Mouse (Mus musculus): ENCODE results near the gene A130010J15Rik. TPM values are rescaled to one million over a fixed set of nuclear protein-coding genes. Genes with fewer than 3 reads are reported as not detected.

The A130010J15Rik gene
- polyA plus RNA-seq, 1 experiment from 2014 or later = 8.0 TPM

DNA sequence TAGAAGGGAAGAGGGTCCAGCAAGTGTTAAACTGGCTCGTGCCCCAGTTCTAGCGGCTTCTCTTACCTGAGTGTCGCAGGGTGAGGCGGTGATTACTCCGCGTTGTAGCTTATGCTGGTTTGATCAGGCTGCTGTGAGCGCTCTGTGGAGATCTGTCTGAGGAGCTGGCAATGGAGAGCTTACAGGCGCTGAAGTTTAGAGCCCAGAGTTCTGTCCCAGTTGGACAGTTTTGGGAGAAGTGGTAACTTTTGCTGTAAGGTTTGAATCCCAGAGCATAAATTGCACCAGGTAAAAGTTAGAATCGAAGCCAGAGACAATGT, 5.9 kb downstream of the A130010J15Rik start:
- Histone ChIP-seq H3K9me3 (ENCODE audit: control insufficient read depth) (no peaks in the 10 kb centered on the region), H3K4me3 (ENCODE audit: low read depth, low read length) (peak overlapping the region; percentile 71), H3K27ac (ENCODE audit: low read depth, low read length) (peak overlapping the region; percentile 54), H3K4me2 (replicated peaks; ENCODE audit: low read depth) (peak overlapping the region; percentile 68), H3K27me3 (replicated peaks; ENCODE audit: control insufficient read depth, insufficient read depth, low read length) (no peaks in the 10 kb centered on the region), H3K36me3 (ENCODE audit: control insufficient read depth, insufficient read depth) (no peaks in the 10 kb centered on the region; the same call in 1 of the 2 replicates), H3K9ac (ENCODE audit: low read depth, low read length) (peak overlapping the region; percentile 45), H3K4me1 (replicated peaks; ENCODE audit: control insufficient read depth, insufficient read depth, low read length) (peaks cover 10% of the 10 kb centered on the region; the same call in 1 of the 2 replicates)
- peak; percentile 44; the same call in 1 of the 2 replicates for ATAC-seq
- 10% methylated on average over 9 of the region's 9 CpGs for WGBS
- TF ChIP-seq CTCF (IDR thresholded peaks at IDR 0.05; ENCODE audit: low read depth) = no peak

DNA sequence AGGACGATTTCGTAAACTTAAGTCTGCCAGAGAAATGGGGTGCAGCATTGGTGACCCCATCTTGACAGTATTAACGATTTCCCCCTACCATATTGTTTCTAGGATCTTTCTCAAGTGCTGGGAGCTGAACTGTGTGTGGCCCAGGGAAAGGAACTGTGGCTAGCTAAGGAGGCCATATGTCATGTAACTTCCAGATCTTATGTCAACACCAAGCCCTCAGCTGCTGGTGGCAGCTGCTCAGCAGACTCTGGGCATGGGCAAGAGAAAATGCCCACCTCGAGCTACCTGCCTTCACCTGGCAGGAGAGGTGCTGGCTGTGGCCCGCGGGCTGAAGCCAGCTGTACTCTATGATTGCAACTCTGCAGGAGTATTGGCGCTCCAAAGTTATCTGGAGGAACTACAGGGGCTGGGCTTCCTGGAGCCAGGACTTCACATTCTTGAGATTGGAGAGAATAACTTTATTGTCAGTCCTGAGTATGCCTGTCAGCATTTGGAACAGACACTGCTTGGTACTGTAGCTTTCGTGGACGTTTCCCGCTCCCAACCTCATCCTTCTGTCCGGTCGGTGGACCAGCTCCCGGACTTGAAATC, 6.4 kb downstream of the A130010J15Rik start:
- Histone ChIP-seq H3K4me1 (replicated peaks; ENCODE audit: control insufficient read depth, insufficient read depth, low read length) (peaks cover 10% of the 10 kb centered on the region; the same call in 1 of the 2 replicates), H3K27me3 (replicated peaks; ENCODE audit: control insufficient read depth, insufficient read depth, low read length) (no peaks in the 10 kb centered on the region), H3K27ac (ENCODE audit: low read depth, low read length) (peak overlapping the region; percentile 54), H3K4me3 (ENCODE audit: low read depth, low read length) (peak overlapping the region; percentile 71), H3K9me3 (ENCODE audit: control insufficient read depth) (no peaks in the 10 kb centered on the region), H3K36me3 (ENCODE audit: control insufficient read depth, insufficient read depth) (no peaks in the 10 kb centered on the region; the same call in 1 of the 2 replicates), H3K4me2 (replicated peaks; ENCODE audit: low read depth) (peak overlapping the region; percentile 68), H3K9ac (ENCODE audit: low read depth, low read length) (peak overlapping the region; percentile 45)
- TF ChIP-seq CTCF (IDR thresholded peaks at IDR 0.05; ENCODE audit: low read depth) = no peak
- no peak for ATAC-seq
- WGBS = 61% methylated on average over 13 of the region's 13 CpGs

DNA sequence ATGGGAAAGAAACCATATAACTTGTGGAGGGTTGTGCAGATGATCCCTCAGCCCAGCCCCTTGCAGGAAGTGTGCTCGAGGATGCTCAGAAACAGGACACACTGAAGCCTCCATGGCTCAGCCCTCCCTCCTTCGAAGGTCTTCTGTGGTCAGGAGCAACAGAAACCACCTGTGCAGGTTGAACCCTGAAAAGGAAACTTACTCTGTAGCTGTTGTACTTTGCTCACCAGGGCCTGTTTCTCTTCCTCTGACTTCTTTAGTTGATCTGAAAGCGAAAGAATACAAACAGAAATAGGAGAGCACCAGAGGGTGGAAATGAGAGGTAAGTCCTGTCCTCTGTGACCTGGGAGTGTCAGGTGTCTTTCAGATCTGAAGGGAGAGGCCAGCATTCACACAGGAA, 13.3 kb downstream of the A130010J15Rik start:
- H3K4me3 ChIP-seq (ENCODE audit: low read depth, low read length) = no peak overlapping the region
- 36% methylated on average over 3 of the region's 3 CpGs for WGBS
- no peaks in the 10 kb centered on the region for H3K9me3 ChIP-seq (ENCODE audit: control insufficient read depth)
- peak overlapping the region; percentile 74 for H3K27ac ChIP-seq (ENCODE audit: low read depth, low read length)
- peaks cover 5% of the 10 kb centered on the region; the same call in 1 of the 2 replicates for H3K4me1 ChIP-seq (replicated peaks; ENCODE audit: control insufficient read depth, insufficient read depth, low read length)
- H3K27me3 ChIP-seq (replicated peaks; ENCODE audit: control insufficient read depth, insufficient read depth, low read length) = no peaks in the 10 kb centered on the region
- no peak for TF ChIP-seq CTCF (IDR thresholded peaks at IDR 0.05; ENCODE audit: low read depth)
- ATAC-seq = peak; percentile 70
- H3K36me3 ChIP-seq (ENCODE audit: control insufficient read depth, insufficient read depth) = no peaks in the 10 kb centered on the region
- peak overlapping the region; percentile 30 for H3K4me2 ChIP-seq (replicated peaks; ENCODE audit: low read depth)
- no peak overlapping the region for H3K9ac ChIP-seq (ENCODE audit: low read depth, low read length)

DNA sequence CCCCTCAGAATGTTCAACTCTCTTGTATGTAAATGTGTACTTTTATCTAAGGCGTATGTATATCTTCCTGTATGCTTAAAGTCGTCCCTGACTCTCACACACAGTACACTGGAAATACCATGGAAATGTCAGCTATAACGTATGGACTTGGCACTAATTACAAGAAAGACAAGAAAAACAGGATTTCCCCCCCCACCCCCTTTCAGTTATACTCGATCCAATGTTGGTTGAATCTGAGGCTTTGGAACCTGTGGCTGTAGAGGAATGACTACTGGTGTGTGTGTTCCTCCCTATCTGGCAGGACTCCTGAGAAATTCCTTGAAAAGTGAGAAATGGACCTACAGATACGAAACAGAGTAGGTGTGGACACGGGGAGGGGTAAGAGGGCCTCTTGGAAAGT, 20.4 kb downstream of the A130010J15Rik start:
- WGBS = 42% methylated on average over 6 of the region's 6 CpGs
- Histone ChIP-seq H3K4me2 (replicated peaks; ENCODE audit: low read depth) (no peak overlapping the region), H3K27me3 (replicated peaks; ENCODE audit: control insufficient read depth, insufficient read depth, low read length) (no peaks in the 10 kb centered on the region), H3K4me3 (ENCODE audit: low read depth, low read length) (no peak overlapping the region), H3K9me3 (ENCODE audit: control insufficient read depth) (no peaks in the 10 kb centered on the region), H3K27ac (ENCODE audit: low read depth, low read length) (no peak overlapping the region), H3K4me1 (replicated peaks; ENCODE audit: control insufficient read depth, insufficient read depth, low read length) (0 out of 2 replicates have a peak, but pooled peaks cover 17% of the 10 kb centered on the region), H3K9ac (ENCODE audit: low read depth, low read length) (no peak overlapping the region), H3K36me3 (ENCODE audit: control insufficient read depth, insufficient read depth) (no peaks in the 10 kb centered on the region)
- no peak for TF ChIP-seq CTCF (IDR thresholded peaks at IDR 0.05; ENCODE audit: low read depth)
- 0 out of 2 replicates have a peak, but pooled peaks have one; percentile 20 for ATAC-seq

DNA sequence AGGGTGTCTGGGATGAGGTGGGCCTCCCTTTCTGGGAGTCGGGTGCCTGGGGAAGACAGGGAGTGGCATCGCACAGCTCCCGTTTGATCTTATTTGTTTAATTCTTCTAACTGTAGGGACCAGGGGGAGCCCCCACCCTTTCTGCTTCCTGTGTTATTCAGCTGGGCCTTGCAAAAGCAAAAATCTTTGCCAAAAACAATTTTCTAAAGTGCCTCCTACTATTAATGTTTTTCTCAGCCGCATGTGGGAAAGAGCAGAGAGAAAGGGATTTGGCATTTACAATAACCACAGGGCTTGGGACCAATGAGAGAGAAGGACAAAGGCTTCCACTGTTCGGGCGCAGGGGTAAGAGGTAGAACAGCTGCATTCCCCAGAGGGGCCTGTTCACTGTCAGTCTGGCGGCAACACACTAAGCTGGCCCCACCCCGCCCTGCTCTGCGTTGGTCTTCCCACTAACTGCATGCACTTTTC, 21.3 kb downstream of the A130010J15Rik start:
- H3K36me3 ChIP-seq (ENCODE audit: control insufficient read depth, insufficient read depth) = no peaks in the 10 kb centered on the region
- 0 out of 2 replicates have a peak, but pooled peaks cover 17% of the 10 kb centered on the region for H3K4me1 ChIP-seq (replicated peaks; ENCODE audit: control insufficient read depth, insufficient read depth, low read length)
- H3K9ac ChIP-seq (ENCODE audit: low read depth, low read length) = peak overlapping the region; percentile 2; the same call in 1 of the 2 replicates
- no peak overlapping the region for H3K4me3 ChIP-seq (ENCODE audit: low read depth, low read length)
- H3K27ac ChIP-seq (ENCODE audit: low read depth, low read length) = peak overlapping the region; percentile 54
- TF ChIP-seq CTCF (IDR thresholded peaks at IDR 0.05; ENCODE audit: low read depth) = no peak
- no peaks in the 10 kb centered on the region for H3K27me3 ChIP-seq (replicated peaks; ENCODE audit: control insufficient read depth, insufficient read depth, low read length)
- H3K4me2 ChIP-seq (replicated peaks; ENCODE audit: low read depth) = peak overlapping the region; percentile 17; the same call in 1 of the 2 replicates
- ATAC-seq = peak; percentile 74
- WGBS = 11% methylated on average over 9 of the region's 9 CpGs
- H3K9me3 ChIP-seq (ENCODE audit: control insufficient read depth) = no peaks in the 10 kb centered on the region

DNA sequence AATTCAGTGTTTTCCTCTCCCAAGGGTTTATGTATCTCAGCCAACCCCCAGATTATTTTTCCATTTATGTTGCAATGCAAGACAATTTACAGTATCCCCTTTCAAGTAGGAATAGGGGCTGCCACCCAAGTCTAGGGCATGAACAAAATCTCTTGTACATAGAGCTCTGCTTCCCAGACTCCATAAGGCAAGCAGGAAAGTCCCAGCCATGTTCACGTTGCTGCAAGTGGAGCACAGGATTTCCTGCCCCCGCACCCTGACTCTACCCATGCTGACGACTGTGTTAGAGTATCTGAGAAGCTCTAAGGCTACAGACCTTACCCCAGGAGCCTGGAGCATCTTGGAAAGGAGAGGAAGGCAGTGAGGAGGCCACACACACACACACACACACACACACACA, 21.9 kb downstream of the A130010J15Rik start:
- no peaks in the 10 kb centered on the region for H3K9me3 ChIP-seq (ENCODE audit: control insufficient read depth)
- H3K27me3 ChIP-seq (replicated peaks; ENCODE audit: control insufficient read depth, insufficient read depth, low read length) = no peaks in the 10 kb centered on the region
- TF ChIP-seq CTCF (IDR thresholded peaks at IDR 0.05; ENCODE audit: low read depth) = no peak
- H3K27ac ChIP-seq (ENCODE audit: low read depth, low read length) = peak overlapping the region; percentile 54
- no peaks in the 10 kb centered on the region for H3K36me3 ChIP-seq (ENCODE audit: control insufficient read depth, insufficient read depth)
- no peak overlapping the region for H3K4me3 ChIP-seq (ENCODE audit: low read depth, low read length)
- 0 out of 2 replicates have a peak overlapping the region, but pooled peaks have one; percentile 17 for H3K4me2 ChIP-seq (replicated peaks; ENCODE audit: low read depth)
- no peak overlapping the region for H3K9ac ChIP-seq (ENCODE audit: low read depth, low read length)
- ATAC-seq = no peak
- 0 out of 2 replicates have a peak, but pooled peaks cover 17% of the 10 kb centered on the region for H3K4me1 ChIP-seq (replicated peaks; ENCODE audit: control insufficient read depth, insufficient read depth, low read length)
- 38% methylated on average over 3 of the region's 3 CpGs for WGBS

Measured in intestine, postnatal 0 days (tissue).